Mouse (Mus musculus) cortical plate, adult 2 months (tissue): ENCODE results near the gene Cep97.

Experiments used
- CTCF ChIP-seq: fragments of 200-500 bp; IDR thresholded peaks from 2 replicates; pipeline ENCODE4 v1.5.1; 2011; ENCODE audit warnings: mild to moderate bottlenecking, control low read depth, low read length; ENCODE audit not compliant: insufficient read depth; ENCODE audit errors: extremely low read depth
- POLR2A ChIP-seq: fragments of 200-500 bp; IDR thresholded peaks from 2 replicates; pipeline ENCODE4 v1.6.1; 2011; ENCODE audit warnings: mild to moderate bottlenecking, low read length, control low read depth; ENCODE audit not compliant: insufficient read depth; ENCODE audit errors: extremely low read depth

- TF ChIP-seq POLR2A, result no peak
- TF ChIP-seq CTCF, result no peak
Observed at GRCm38 (mm10) chr16:55922079-55922478, 12.6 kb downstream of the Cep97 start.
